Mouse (Mus musculus) MEL (cell line): ENCODE results near the gene Ankra2. TPM values are rescaled to one million over a fixed set of nuclear protein-coding genes. Genes with fewer than 3 reads are reported as not detected.

Source experiments
- DNase-seq: peaks from one replicate; pipeline ENCODE4 v3.0.0; 2011; ENCODE audit warnings: low read depth, low spot score
- H3K27ac ChIP-seq: 2 replicates; pipeline ENCODE4 v1.5.1; 2012; ENCODE audit warnings: low read depth, mild to moderate bottlenecking, control low read depth, low read length, moderate library complexity; ENCODE audit not compliant: control insufficient read depth
- H3K27me3 ChIP-seq, 2 experiments: fragments of 150-350 bp in 1 of 2; sonication (generic) in 1 of 2; 2 replicates each; pipeline ENCODE4 v1.6.1; 2012; ENCODE audit warnings: low read length in 2 of 2, mild to moderate bottlenecking in 2 of 2, improper control_type of control experiment in 1 of 2, moderate library complexity in 1 of 2; ENCODE audit not compliant: insufficient read depth in 2 of 2, control insufficient read depth in 1 of 2
- H3K36me3 ChIP-seq, 2 experiments: 2 replicates each; pipeline ENCODE4 v1.6.1; 2012 to 2014; ENCODE audit warnings: low read length in 2 of 2, improper control_type of control experiment in 1 of 2, inconsistent platforms in 1 of 2, mild to moderate bottlenecking in 1 of 2; ENCODE audit not compliant: insufficient read depth in 2 of 2, control insufficient read depth in 1 of 2
- H3K4me1 ChIP-seq, 2 experiments: fragments of 150-350 bp in 1 of 2; sonication (generic) in 1 of 2; 2 replicates each; pipeline ENCODE4 v1.6.1; 2012; ENCODE audit warnings: low read length in 2 of 2, improper control_type of control experiment in 1 of 2, mild to moderate bottlenecking in 1 of 2; ENCODE audit not compliant: insufficient read depth in 2 of 2, control insufficient read depth in 1 of 2
- H3K4me3 ChIP-seq, 2 experiments: fragments of 150-350 bp in 1 of 2; sonication (generic) in 1 of 2; 2 replicates each; pipeline ENCODE4 v1.5.1; 2012; ENCODE audit warnings: low read depth in 2 of 2, low read length in 2 of 2, mild to moderate bottlenecking in 2 of 2, moderate library complexity in 2 of 2, control low read depth in 1 of 2, improper control_type of control experiment in 1 of 2; ENCODE audit not compliant: control insufficient read depth in 1 of 2, insufficient read depth in 1 of 2
- H3K79me2 ChIP-seq: 2 replicates; pipeline ENCODE4 v1.6.1; 2012; ENCODE audit warnings: mild to moderate bottlenecking, low read length, moderate library complexity; ENCODE audit not compliant: control insufficient read depth, poor library complexity, insufficient read depth
- H3K9ac ChIP-seq: 2 replicates; pipeline ENCODE4 v1.6.1; 2012; ENCODE audit warnings: low read depth, mild to moderate bottlenecking, control low read depth, low read length, moderate library complexity; ENCODE audit not compliant: control insufficient read depth, poor library complexity, severe bottlenecking
- H3K9me3 ChIP-seq: fragments of 150-350 bp; sonication (generic); replicated peaks from 2 replicates; pipeline ENCODE4 v1.6.1; 2012; ENCODE audit warnings: mild to moderate bottlenecking, low read length, improper control_type of control experiment, moderate library complexity; ENCODE audit not compliant: insufficient read depth
- CHD1 ChIP-seq: IDR thresholded peaks from 2 replicates; pipeline ENCODE4 v1.6.1; 2012; ENCODE audit warnings: low read depth, mild to moderate bottlenecking, inconsistent platforms, low read length, improper control_type of control experiment
- CHD2 ChIP-seq: IDR thresholded peaks from 2 replicates; pipeline ENCODE4 v1.6.1; 2011; ENCODE audit warnings: low read length, improper control_type of control experiment
- E2F4 ChIP-seq: IDR thresholded peaks from 2 replicates; pipeline ENCODE4 v1.6.1; 2011; ENCODE audit warnings: low read depth, low read length, improper control_type of control experiment, borderline replicate concordance
- EP300 ChIP-seq, 2 experiments: IDR thresholded peaks; 2 replicates each; pipeline ENCODE4 v1.6.1; 2011; ENCODE audit warnings: improper control_type of control experiment in 2 of 2, low read length in 2 of 2, low read depth in 1 of 2, mild to moderate bottlenecking in 1 of 2
- ETS1 ChIP-seq: IDR thresholded peaks from 2 replicates; pipeline ENCODE4 v1.6.1; 2012; ENCODE audit warnings: low read depth, mild to moderate bottlenecking, inconsistent platforms, low read length, improper control_type of control experiment, moderate library complexity
- GATA1 ChIP-seq: IDR thresholded peaks from 2 replicates; pipeline ENCODE4 v1.6.1; 2011; ENCODE audit warnings: low read depth, low read length, improper control_type of control experiment
- HCFC1 ChIP-seq: IDR thresholded peaks from 2 replicates; pipeline ENCODE4 v1.6.1; 2012; ENCODE audit warnings: low read depth, mild to moderate bottlenecking, inconsistent platforms, low read length, improper control_type of control experiment, moderate library complexity
- JUND ChIP-seq: IDR thresholded peaks from 2 replicates; pipeline ENCODE4 v1.6.1; 2011; ENCODE audit warnings: low read depth, mild to moderate bottlenecking, improper control_type of control experiment, low read length
- MAFK ChIP-seq: IDR thresholded peaks from 2 replicates; pipeline ENCODE4 v1.6.1; 2011; ENCODE audit warnings: low read depth, mild to moderate bottlenecking, low read length, improper control_type of control experiment, borderline replicate concordance
- MAZ ChIP-seq: IDR thresholded peaks from 2 replicates; pipeline ENCODE4 v1.6.1; 2012; ENCODE audit warnings: low read depth, mild to moderate bottlenecking, inconsistent platforms, low read length, improper control_type of control experiment
- MEF2A ChIP-seq: IDR thresholded peaks from 2 replicates; pipeline ENCODE4 v1.6.1; 2014; ENCODE audit warnings: low read depth, mild to moderate bottlenecking, inconsistent platforms, low read length, improper control_type of control experiment; ENCODE audit not compliant: poor library complexity, insufficient replicate concordance, severe bottlenecking; ENCODE audit errors: extremely low read depth
- MXI1 ChIP-seq: IDR thresholded peaks from 2 replicates; pipeline ENCODE4 v1.6.1; 2011; ENCODE audit warnings: mild to moderate bottlenecking, low read depth, low read length, improper control_type of control experiment
- MYB ChIP-seq: IDR thresholded peaks from 2 replicates; pipeline ENCODE4 v1.6.1; 2011; ENCODE audit warnings: mild to moderate bottlenecking, low read depth, low read length, improper control_type of control experiment
- POLR2AphosphoS2 ChIP-seq: IDR thresholded peaks from 2 replicates; pipeline ENCODE4 v1.6.1; 2011; ENCODE audit warnings: low read length, improper control_type of control experiment
- RAD21 ChIP-seq: IDR thresholded peaks from 2 replicates; pipeline ENCODE4 v1.6.1; 2011; ENCODE audit warnings: mild to moderate bottlenecking, low read depth, low read length, improper control_type of control experiment
- TCF12 ChIP-seq: IDR thresholded peaks from 2 replicates; pipeline ENCODE4 v1.6.1; 2014; ENCODE audit warnings: low read depth, mild to moderate bottlenecking, inconsistent platforms, low read length, improper control_type of control experiment, moderate library complexity
- UBTF ChIP-seq: IDR thresholded peaks from 2 replicates; pipeline ENCODE4 v1.6.1; 2012; ENCODE audit warnings: low read depth, mild to moderate bottlenecking, inconsistent platforms, low read length, improper control_type of control experiment, moderate library complexity, borderline replicate concordance; ENCODE audit not compliant: insufficient read depth
- USF2 ChIP-seq, 2 experiments: IDR thresholded peaks; 2 replicates each; pipeline ENCODE4 v1.6.1; 2011 to 2012; ENCODE audit warnings: improper control_type of control experiment in 2 of 2, low read length in 2 of 2, borderline replicate concordance in 1 of 2, inconsistent platforms in 1 of 2, low read depth in 1 of 2, mild to moderate bottlenecking in 1 of 2; ENCODE audit not compliant: insufficient read depth in 1 of 2
- ZKSCAN1 ChIP-seq: IDR thresholded peaks from 2 replicates; pipeline ENCODE4 v1.6.1; 2012; ENCODE audit warnings: low read depth, mild to moderate bottlenecking, inconsistent platforms, low read length, improper control_type of control experiment, moderate library complexity
- ZNF384 ChIP-seq: IDR thresholded peaks from 2 replicates; pipeline ENCODE4 v1.6.1; 2012; ENCODE audit warnings: low read depth, mild to moderate bottlenecking, inconsistent platforms, low read length, improper control_type of control experiment
- polyA plus RNA-seq, 2 experiments: library from polyadenylated mRNA; stranded (reverse) in 1 of 2; unstranded in 1 of 2; fragments of >175 nt in 1 of 2; fragments of >200 nt in 1 of 2; gene quantifications; 2 replicates each; pipeline versions ENCODE4 v1.2.1 to v1.2.4; 2012; ENCODE audit warnings: low replicate concordance in 2 of 2, low read depth in 1 of 2; ENCODE audit not compliant: insufficient read length in 2 of 2, insufficient read depth in 1 of 2, missing spikeins in 1 of 2
- total RNA-seq: library from RNA; depleted of rRNA; stranded (reverse); fragments of 300-350 nt; gene quantifications from 2 replicates; pipeline ENCODE4 v1.2.3, GENCODE M21; 2012

Ankra2 gene
- total and polyA plus RNA-seq, 3 experiments = 10.4 to 14.7 TPM; not detected in 1

- Histone ChIP-seq H3K9ac (no peak overlapping the region), H3K4me3 (no peak overlapping the region), H3K79me2 (no peaks in the 10 kb centered on the region), H3K36me3 (peaks cover 0 to 7% of the 10 kb centered on the region in 2 experiments; a peak in 2 of 4 replicates), H3K9me3 (no peaks in the 10 kb centered on the region), H3K27ac (no peak overlapping the region), H3K27me3 (no peaks in the 10 kb centered on the region), H3K4me1 (no peaks in the 10 kb centered on the region)
- no peak for DNase-seq
- TF ChIP-seq MYB (no peak), MEF2A (no peak), ETS1 (no peak), ZKSCAN1 (no peak), USF2 (IDR thresholded peaks at IDR 0.05; ENCODE audit: borderline replicate concordance in 1 of 2, insufficient read depth in 1 of 2, low read depth in 1 of 2, low read length in 2 of 2) (no peak), CHD2 (no peak), EP300 (IDR thresholded peaks at IDR 0.05; ENCODE audit: low read depth in 1 of 2, low read length in 2 of 2) (no peak), HCFC1 (no peak), JUND (no peak), ZNF384 (no peak), MAFK (no peak), E2F4 (no peak), GATA1 (no peak), TCF12 (no peak), CHD1 (no peak), MXI1 (no peak), RAD21 (no peak), POLR2AphosphoS2 (no peak; the same call in 1 of the 2 replicates), MAZ (no peak)
These were observed 18.1 kb upstream of the Ankra2 start for GRCm38 (mm10) chr13:98244571-98245350.

GRCm38 (mm10) chr13:98245386-98245785, 17.5 kb upstream of the Ankra2 start:
- no peaks in the 10 kb centered on the region for H3K27me3 ChIP-seq
- DNase-seq = no peak
- H3K79me2 ChIP-seq = no peaks in the 10 kb centered on the region
- no peak overlapping the region for H3K27ac ChIP-seq
- no peaks in the 10 kb centered on the region for H3K4me1 ChIP-seq
- H3K36me3 ChIP-seq = peaks cover 0 to 7% of the 10 kb centered on the region in 2 experiments; a peak in 2 of 4 replicates
- H3K9ac ChIP-seq = no peak overlapping the region
- no peak for TF ChIP-seq UBTF
- TF ChIP-seq POLR2AphosphoS2 = 0 out of 2 replicates have a peak, but pooled peaks have one; percentile 19
- H3K4me3 ChIP-seq = no peak overlapping the region
- no peaks in the 10 kb centered on the region for H3K9me3 ChIP-seq
